Mouse (Mus musculus): ENCODE data around the gene D17H6S53E. TPM values are rescaled to one million over a fixed set of nuclear protein-coding genes. Genes with fewer than 3 reads are reported as not detected.

D17H6S53E gene
- total RNA-seq, 2 experiments from 2014 or later = 25.2 to 29.3 TPM

DNA sequence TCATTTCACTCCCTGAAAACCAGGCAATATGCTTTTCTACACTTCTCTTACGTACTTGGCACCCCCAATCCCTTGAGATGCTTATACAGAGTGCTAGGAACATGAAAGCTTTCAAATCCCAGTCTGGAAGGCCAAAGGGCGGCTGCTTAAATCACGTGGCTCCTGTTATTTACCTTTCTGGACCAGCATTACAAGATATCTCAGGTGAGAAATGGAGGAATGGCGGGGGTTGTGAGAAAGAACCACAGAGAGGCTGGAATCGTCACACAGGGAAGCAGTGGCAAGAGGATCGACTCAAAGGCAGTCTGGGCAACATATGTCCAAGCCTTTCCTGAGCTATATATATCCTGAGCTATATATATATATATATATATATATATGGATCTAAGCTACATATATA, 595 bp upstream of the D17H6S53E start:
- no peak for TF ChIP-seq CTCF (conservative IDR thresholded peaks at IDR 0.05)
- Histone ChIP-seq H3K27ac (peak overlapping the region; percentile 92), H3K4me3 (peak overlapping the region; percentile 74)
- DNase-seq (ENCODE audit: low spot score in 2 of 2) = no peak

DNA sequence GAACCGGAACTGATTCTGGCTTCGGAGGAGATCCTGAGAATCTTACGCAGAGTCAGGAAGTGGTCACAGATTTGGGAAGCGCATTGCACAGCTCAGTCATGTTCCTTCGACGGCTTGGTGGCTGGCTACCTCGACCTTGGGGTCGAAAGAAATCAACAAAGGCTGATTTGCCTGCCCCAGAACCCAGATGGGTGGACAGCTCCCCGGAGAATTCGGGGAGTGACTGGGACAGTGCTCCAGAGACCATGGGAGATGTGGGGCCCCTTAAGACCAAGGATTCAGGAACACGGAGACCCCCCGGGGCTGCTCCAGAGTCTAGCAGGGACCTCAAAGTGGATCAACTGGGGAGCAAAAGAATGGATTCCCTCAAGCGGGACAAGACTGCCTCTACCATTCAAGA, 844 bp downstream of the D17H6S53E start:
- H3K4me3 ChIP-seq = peak overlapping the region; percentile 74
- no peak for TF ChIP-seq CTCF (conservative IDR thresholded peaks at IDR 0.05)
- H3K27ac ChIP-seq = peak overlapping the region; percentile 92; the same call in 1 of the 2 replicates

DNA sequence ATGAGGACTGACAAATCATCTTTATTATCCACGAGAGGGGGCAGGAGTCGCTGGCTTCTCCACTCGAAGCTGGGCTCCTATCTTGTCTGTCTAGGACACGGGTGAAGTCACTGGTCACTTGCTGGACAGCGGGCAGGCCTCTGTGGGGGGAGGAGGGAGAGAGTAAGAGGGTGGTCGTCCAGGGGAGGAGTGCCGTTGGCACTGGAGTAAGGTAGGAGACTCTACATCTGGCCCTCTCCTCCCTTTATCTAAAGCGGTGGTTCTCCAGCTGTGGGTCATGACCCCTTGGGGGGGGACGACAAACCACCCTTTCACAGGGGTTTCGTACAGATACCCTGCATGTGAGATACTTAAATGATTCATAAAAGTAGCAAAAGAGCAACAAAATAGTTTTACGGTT, 2.8 kb downstream of the D17H6S53E start:
- Histone ChIP-seq H3K4me3 (no peak overlapping the region), H3K27ac (no peak overlapping the region)
- DNase-seq (ENCODE audit: low spot score in 2 of 2) = no peak
- TF ChIP-seq CTCF (conservative IDR thresholded peaks at IDR 0.05) = no peak

More for the DNA sequence above, 844 bp downstream of the D17H6S53E start:
- DNase-seq (ENCODE audit: low spot score in 2 of 2) = no peak

DNA sequence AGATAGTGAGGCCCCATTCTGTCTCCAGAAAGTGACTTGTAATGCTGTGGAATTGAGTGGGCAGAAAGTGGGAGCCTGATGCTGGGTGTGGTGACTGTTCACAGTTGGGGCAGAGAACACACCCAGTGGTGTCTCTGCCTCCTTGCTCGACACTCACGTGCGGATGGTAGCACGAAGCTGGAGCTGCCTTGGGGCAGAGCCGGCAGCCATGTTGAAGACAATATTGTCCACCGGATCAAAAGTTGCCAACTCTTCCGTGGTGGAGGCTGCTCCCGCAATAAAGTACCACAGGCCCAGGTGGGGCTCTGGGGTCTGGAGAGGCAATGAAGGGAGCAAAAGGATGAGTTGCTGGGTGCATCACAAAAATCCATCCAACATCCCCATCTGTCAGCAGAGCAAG, 4.9 kb downstream of the D17H6S53E start:
- no peak for TF ChIP-seq CTCF (conservative IDR thresholded peaks at IDR 0.05)
- Histone ChIP-seq H3K27ac (no peak overlapping the region), H3K4me3 (no peak overlapping the region)
- DNase-seq (ENCODE audit: low spot score in 2 of 2) = no peak

DNA sequence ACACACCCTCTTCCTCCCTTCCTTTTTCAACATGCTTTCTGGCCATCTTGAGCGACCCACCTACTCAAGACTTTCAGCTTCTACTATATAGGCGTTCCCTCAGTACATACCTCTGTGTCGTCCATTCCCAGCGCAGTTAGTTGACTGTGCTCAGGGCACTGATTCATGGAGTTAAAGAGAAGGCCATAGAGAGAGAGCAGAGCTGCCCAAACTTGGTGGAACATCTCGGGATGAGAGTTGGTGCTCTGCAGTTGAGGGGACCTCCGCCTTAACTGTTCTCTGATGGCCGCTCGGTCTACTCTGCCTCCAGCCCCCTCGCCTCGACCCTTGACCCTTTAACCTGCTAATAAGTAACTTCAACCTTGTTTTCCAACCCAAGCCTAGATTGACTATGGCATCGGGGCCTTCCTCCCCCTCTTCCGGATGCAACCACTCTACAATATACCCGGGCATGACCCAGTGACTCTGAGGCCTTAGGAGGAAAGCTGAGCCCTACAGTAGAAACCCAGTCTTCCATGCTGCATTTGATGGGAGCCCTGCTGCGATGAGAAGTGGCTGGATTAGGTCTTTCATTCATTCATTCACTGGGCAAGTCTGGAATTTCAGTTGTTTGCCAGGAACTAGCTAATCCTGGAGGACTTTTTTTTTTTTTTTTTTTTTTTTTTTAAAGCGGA, 5.5 kb downstream of the D17H6S53E start, which contains the start of gene Apom:
Apom (minus strand) TSS at position 551 of the 674 bp plus-strand sequence.
- Histone ChIP-seq H3K27ac (no peak within 1 kb of the TSS), H3K4me3 (no peak within 1 kb of the TSS)
- TF ChIP-seq CTCF (conservative IDR thresholded peaks at IDR 0.05) = no peak
- DNase-seq (ENCODE audit: low spot score in 2 of 2) = no peak

DNA sequence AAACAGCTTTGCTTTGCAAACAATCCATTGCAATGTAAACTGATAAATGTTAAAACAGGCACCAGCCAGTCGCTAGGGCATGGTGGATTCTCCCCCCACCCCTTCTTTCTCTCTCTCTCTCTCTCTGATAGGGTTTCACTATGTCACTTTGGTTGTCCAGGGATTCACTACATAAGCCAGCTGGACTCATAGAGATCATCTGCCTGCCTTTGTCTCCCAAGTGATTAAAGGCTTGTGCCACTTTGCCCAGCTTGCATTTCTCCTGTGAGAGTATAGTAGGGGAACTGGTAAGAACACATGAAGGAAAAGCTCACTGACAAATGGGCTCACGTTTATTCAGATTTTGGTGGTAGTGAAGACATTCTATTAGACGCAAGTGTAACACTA, 6.0 kb downstream of the D17H6S53E start:
- Histone ChIP-seq H3K4me3 (no peak overlapping the region), H3K27ac (no peak overlapping the region)
- no peak for TF ChIP-seq CTCF (conservative IDR thresholded peaks at IDR 0.05)
- DNase-seq (ENCODE audit: low spot score in 2 of 2) = no peak

DNA sequence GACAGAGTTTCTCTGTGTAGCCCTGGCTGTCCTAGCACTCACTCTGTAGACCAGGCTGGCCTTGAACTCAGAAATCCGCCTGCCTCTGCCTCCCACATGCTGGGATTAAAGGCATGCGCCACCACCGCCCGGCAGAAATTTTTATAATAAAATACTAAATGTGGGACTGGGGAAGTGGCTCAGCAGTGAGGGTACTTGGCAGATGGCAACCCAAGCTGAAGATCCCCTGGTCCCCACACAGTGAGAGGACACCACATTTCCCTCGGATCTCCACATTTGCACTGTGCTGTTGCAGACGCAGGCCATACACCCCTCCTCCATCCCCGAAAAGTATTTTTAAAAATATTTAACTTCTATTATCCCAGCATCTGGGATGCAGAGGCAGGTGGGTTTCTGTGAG, 7.3 kb downstream of the D17H6S53E start:
- H3K4me3 ChIP-seq = no peak overlapping the region
- DNase-seq (ENCODE audit: low spot score in 2 of 2) = no peak

DNA sequence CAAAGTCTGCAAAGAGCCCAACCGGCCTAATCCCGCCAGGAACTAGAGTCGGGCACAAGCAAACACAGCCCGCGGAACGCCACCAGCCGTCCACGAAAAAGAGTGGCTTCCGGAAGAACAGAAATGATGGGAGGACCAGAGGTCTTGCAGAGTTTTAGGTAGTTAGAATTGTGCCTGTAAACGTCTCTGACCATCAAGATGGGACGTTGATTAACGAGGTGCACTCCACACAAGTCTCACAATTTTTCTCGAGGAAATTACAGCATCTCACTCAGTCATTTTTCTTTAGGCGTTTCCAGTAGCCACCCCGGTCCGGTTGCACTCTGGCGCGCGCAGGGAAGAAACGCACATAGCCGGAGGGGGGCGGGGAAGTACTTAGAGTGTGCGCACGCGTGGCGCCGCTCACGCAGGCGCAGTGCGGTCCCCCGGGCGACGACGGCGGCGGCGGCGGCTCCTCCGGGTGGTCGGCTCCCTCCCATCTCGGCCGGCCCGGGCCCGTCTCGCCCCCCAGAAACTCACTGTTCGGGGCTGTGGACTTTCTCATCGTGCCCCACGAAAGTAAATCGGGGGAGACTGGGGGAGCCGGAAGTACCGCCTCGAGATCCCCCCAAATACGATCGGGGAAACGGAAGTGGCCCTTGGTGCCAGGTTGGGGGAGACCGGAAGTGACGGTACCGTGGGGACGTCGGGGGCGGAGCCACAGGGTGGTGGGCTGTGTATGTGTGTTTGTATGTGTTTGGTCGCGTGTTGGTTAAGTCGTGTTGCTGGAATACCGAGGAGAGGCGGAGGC, 8.8 kb downstream of the D17H6S53E start, which contains the start of gene Bag6:
Bag6 (plus strand) TSS at position 378 of the 790 bp plus-strand sequence.
- Histone ChIP-seq H3K27ac (peak within 1 kb of the TSS; percentile 100), H3K4me3 (peak within 1 kb of the TSS; percentile 97)
- peak; percentile 94 to 95 for DNase-seq (ENCODE audit: low spot score in 2 of 2)
- TF ChIP-seq CTCF (conservative IDR thresholded peaks at IDR 0.05) = peak; percentile 2; the same call in 1 of the 2 replicates

More for the DNA sequence above, 7.3 kb downstream of the D17H6S53E start:
- no peak for TF ChIP-seq CTCF (conservative IDR thresholded peaks at IDR 0.05)
- H3K27ac ChIP-seq = no peak overlapping the region

DNA sequence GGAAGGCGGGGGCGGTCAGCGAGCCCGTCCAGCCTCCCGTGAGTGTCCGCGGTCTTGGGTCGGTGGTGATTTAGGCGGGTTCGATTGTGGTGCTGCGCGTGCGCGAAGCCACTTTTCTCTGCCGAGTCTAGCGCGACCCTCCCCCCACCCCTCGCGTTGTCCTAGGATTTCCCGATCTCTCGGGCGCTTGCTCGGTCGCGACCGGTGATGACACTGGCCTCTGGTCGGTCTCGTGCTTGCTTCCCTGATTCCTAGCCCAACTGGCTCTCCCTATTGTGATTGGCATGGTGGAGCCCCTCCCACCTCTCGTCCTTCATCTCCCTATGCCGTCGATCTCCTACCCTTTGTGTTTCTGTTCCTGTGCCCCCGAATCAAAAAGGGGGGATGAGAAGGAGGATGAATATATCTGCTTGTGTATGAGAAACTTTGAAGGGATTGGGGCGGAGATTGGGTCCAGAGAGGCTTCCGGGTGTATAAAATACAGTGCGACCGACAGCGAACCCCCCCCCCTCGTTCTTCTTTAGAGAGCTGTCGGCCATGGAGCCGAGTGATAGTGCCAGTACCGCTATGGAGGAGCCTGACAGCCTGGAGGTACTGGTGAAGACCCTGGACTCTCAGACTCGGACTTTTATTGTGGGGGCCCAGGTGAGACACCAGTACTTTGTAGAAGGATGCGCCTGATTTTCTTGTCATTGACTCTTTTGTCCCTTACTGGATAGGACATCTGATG, 9.6 kb downstream of the D17H6S53E start:
- no peak for TF ChIP-seq CTCF (conservative IDR thresholded peaks at IDR 0.05)
- DNase-seq (ENCODE audit: low spot score in 2 of 2) = peak in 1 of 2 experiments; percentile 45
- H3K27ac ChIP-seq = peak overlapping the region; percentile 100
- H3K4me3 ChIP-seq = peak overlapping the region; percentile 97

DNA sequence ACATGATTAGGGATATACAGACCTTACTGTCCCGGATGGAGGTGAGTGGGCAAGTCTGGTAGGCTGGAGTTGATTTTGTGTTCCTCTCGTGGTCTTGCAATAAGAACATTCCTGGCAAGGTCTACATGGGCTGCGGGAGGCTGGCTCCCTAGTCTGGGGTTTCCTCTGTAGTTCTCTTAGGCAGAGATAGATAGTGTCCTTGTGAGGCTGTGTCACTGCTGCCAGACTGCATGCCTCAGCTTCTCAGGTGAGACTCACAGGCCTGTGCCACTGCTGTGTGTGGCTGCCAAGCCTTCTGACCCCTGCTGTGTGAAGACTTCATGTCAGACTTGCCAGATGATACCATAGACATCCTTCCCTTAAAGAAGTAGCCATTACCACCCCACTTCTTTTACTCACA, 13.1 kb downstream of the D17H6S53E start:
- DNase-seq (ENCODE audit: low spot score in 2 of 2) = no peak
- Histone ChIP-seq H3K4me3 (no peak overlapping the region), H3K27ac (no peak overlapping the region)
- TF ChIP-seq CTCF (conservative IDR thresholded peaks at IDR 0.05) = no peak

DNA sequence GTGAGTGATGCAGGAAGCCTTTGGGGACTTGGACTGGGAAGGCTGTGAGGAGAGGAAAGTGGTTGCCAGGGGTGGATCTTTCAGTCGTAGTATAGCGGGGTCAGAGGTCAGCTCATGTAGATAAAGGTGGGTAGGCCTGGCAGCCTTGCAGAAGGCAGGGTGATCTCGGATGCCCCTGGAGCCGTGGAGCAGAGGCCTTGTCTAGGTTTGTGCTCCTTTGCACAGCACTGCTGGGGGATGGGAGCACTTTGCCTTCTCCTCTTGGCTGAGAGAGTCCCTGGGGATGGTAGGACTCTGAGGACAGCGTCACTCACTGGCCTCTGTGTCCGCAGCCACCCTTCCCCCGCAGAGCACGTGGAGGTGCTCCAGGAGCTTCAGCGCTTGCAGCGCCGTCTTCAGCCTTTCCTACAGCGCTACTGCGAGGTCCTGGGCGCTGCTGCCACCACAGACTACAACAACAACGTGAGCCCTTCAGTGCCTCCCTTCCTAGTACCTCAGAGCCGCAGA, 14.4 kb downstream of the D17H6S53E start:
- Histone ChIP-seq H3K4me3 (no peak overlapping the region), H3K27ac (no peak overlapping the region)
- DNase-seq (ENCODE audit: low spot score in 2 of 2) = no peak
- no peak for TF ChIP-seq CTCF (conservative IDR thresholded peaks at IDR 0.05)

DNA sequence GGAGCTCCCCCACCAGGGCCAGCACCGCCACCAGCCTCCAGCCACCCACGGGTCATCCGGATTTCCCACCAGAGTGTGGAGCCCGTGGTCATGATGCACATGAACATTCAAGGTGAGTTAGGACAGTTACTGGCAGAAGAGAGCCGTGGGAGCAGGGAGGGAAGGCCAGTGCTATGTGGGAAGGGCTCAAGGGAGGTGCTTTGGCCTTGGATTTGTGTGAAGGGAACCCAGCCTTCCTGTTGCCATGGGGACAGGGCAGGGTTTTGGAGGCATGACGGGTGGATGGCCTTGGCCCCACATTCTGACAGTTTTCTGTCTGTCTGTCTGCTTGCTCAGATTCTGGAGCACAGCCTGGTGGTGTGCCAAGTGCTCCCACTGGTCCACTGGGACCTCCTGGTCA, 15.8 kb downstream of the D17H6S53E start:
- DNase-seq (ENCODE audit: low spot score in 2 of 2) = no peak
- TF ChIP-seq CTCF (conservative IDR thresholded peaks at IDR 0.05) = no peak
- Histone ChIP-seq H3K4me3 (no peak overlapping the region), H3K27ac (no peak overlapping the region)

DNA sequence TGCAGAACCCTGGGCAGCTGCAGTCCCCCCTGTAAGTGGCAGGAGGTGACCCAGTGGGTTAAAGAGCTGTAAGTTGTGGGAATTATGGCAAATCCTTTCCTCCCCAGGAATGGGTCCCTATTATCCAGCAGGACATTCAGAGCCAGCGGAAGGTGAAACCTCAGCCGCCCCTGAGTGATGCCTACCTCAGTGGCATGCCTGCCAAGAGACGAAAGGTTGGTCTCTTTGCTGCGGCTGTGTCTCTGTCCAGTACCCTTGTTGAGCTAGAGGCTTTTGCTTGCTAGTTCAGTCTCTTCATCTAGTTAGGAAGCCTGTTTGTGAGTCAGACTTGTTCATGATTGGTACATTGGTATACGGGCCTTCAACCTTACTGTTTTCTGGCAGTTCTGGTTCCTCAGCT, 20.0 kb downstream of the D17H6S53E start:
- Histone ChIP-seq H3K27ac (no peak overlapping the region), H3K4me3 (no peak overlapping the region)
- no peak for TF ChIP-seq CTCF (conservative IDR thresholded peaks at IDR 0.05)
- DNase-seq (ENCODE audit: low spot score in 2 of 2) = no peak
